Mouse (Mus musculus) myocyte (in vitro differentiated cells): ENCODE measurements around the gene Cic.

ENCODE experiments used
- CEBPB ChIP-seq: IDR thresholded peaks from 2 replicates; pipeline ENCODE4 v1.6.1; 2011; ENCODE audit warnings: mild to moderate bottlenecking, moderate library complexity; ENCODE audit not compliant: poor library complexity, insufficient read depth, severe bottlenecking
- E2F4 ChIP-seq: IDR thresholded peaks from one replicate; pipeline ENCODE4 v1.6.1; 2011; ENCODE audit warnings: mild to moderate bottlenecking, control low read depth, moderate library complexity; ENCODE audit not compliant: insufficient read depth
- MYOD1 ChIP-seq, 3 experiments: IDR thresholded peaks; one replicate each; pipeline ENCODE4 v1.6.1; 2011; ENCODE audit warnings: control low read depth in 2 of 3, low read depth in 2 of 3, mild to moderate bottlenecking in 2 of 3, moderate library complexity in 1 of 3; ENCODE audit not compliant: insufficient read length in 2 of 3, control insufficient read depth in 1 of 3
- MYOG ChIP-seq, 3 experiments: IDR thresholded peaks; one replicate each; pipeline ENCODE4 v1.6.1; 2011; ENCODE audit warnings: control low read depth in 2 of 3, low read depth in 2 of 3, mild to moderate bottlenecking in 2 of 3; ENCODE audit not compliant: insufficient read length in 2 of 3, control insufficient read depth in 1 of 3, insufficient read depth in 1 of 3
- POLR2A ChIP-seq: IDR thresholded peaks from one replicate; pipeline ENCODE4 v1.6.1; 2011; ENCODE audit warnings: low read depth, mild to moderate bottlenecking, control low read depth, moderate library complexity; ENCODE audit not compliant: insufficient read length
- POLR2AphosphoS2 ChIP-seq: IDR thresholded peaks from one replicate; pipeline ENCODE4 v1.6.1; 2011; ENCODE audit warnings: low read depth, control low read depth; ENCODE audit not compliant: insufficient read length
- SRF ChIP-seq: IDR thresholded peaks from one replicate; pipeline ENCODE4 v1.6.1; 2011; ENCODE audit warnings: low read depth; ENCODE audit not compliant: control insufficient read depth, insufficient read length
- TCF12 ChIP-seq: IDR thresholded peaks from one replicate; pipeline ENCODE4 v1.6.1; 2011; ENCODE audit warnings: mild to moderate bottlenecking, control low read depth; ENCODE audit not compliant: poor library complexity, insufficient read depth, severe bottlenecking
- USF1 ChIP-seq: IDR thresholded peaks from one replicate; pipeline ENCODE4 v1.6.1; 2011; ENCODE audit warnings: low read depth, mild to moderate bottlenecking, control low read depth, moderate library complexity

- TF ChIP-seq SRF (no peak), USF1 (no peak), TCF12 (no peak), POLR2A (no peak), MYOD1 (IDR thresholded peaks at IDR 0.05; ENCODE audit: control insufficient read depth in 1 of 3, insufficient read length in 2 of 3, low read depth in 2 of 3) (no peak), POLR2AphosphoS2 (no peak), MYOG (IDR thresholded peaks at IDR 0.05; ENCODE audit: control insufficient read depth in 1 of 3, insufficient read depth in 1 of 3, insufficient read length in 2 of 3, low read depth in 2 of 3) (no peak), CEBPB (no peak), E2F4 (no peak)
Measured at GRCm38 (mm10) chr7:25272445-25273258, 5.1 kb downstream of the Cic start.
